Mouse (Mus musculus): ENCODE measurements around the gene Wbp1l. TPM values are rescaled to one million over a fixed set of nuclear protein-coding genes. Genes with fewer than 3 reads are reported as not detected.
A peak's percentile ranks its signal among the peaks of the same experiment; 100 is the strongest.

The Wbp1l gene
- polyA plus RNA-seq, 1 experiment from 2014 or later, result 34.5 TPM

GRCm38 (mm10) chr19:46637598-46637997 lies 38.7 kb downstream of the Wbp1l start:
- H3K9me3 ChIP-seq (replicated peaks), result no peaks in the 10 kb centered on the region
- no peak overlapping the region for H3K4me3 ChIP-seq (replicated peaks)
- peaks cover 6% of the 10 kb centered on the region; the same call in 1 of the 2 replicates for H3K36me3 ChIP-seq
- H3K4me2 ChIP-seq, result no peak overlapping the region
- H3K4me1 ChIP-seq, result peaks cover 38% of the 10 kb centered on the region
- 67% methylated on average over 6 of the region's 6 CpGs for WGBS
- no peaks in the 10 kb centered on the region for H3K27me3 ChIP-seq (replicated peaks)
- no peak overlapping the region for H3K9ac ChIP-seq (replicated peaks)
- no peak for ATAC-seq (ENCODE audit: low FRiP score)
- H3K27ac ChIP-seq (replicated peaks), result no peak overlapping the region; the same call in 1 of the 2 replicates

GRCm38 (mm10) chr19:46639053-46639452 lies 40.2 kb downstream of the Wbp1l start:
- no peaks in the 10 kb centered on the region for H3K9me3 ChIP-seq (replicated peaks)
- no peak overlapping the region for H3K9ac ChIP-seq (replicated peaks)
- H3K36me3 ChIP-seq, result peaks cover 6% of the 10 kb centered on the region; the same call in 1 of the 2 replicates
- no peak overlapping the region for H3K4me3 ChIP-seq (replicated peaks)
- H3K4me2 ChIP-seq, result no peak overlapping the region
- H3K27me3 ChIP-seq (replicated peaks), result no peaks in the 10 kb centered on the region
- peaks cover 52% of the 10 kb centered on the region for H3K4me1 ChIP-seq
- no peak for ATAC-seq (ENCODE audit: low FRiP score)
- H3K27ac ChIP-seq (replicated peaks), result no peak overlapping the region

- H3K4me1 ChIP-seq, result peaks cover 57% of the 10 kb centered on the region
- H3K27ac ChIP-seq (replicated peaks), result no peak overlapping the region
- no peak overlapping the region for H3K4me3 ChIP-seq (replicated peaks)
- no peak overlapping the region for H3K4me2 ChIP-seq
- 87% methylated on average over 14 of the region's 14 CpGs for WGBS
- H3K9ac ChIP-seq (replicated peaks), result no peak overlapping the region
- H3K9me3 ChIP-seq (replicated peaks), result no peaks in the 10 kb centered on the region
- H3K27me3 ChIP-seq (replicated peaks), result no peaks in the 10 kb centered on the region
- H3K36me3 ChIP-seq, result peaks cover 6% of the 10 kb centered on the region; the same call in 1 of the 2 replicates
- ATAC-seq (ENCODE audit: low FRiP score), result no peak
These were observed 40.6 kb downstream of the Wbp1l start for GRCm38 (mm10) chr19:46639496-46639895.

- Histone ChIP-seq H3K4me1 (peaks cover 66% of the 10 kb centered on the region), H3K27ac (replicated peaks) (peak overlapping the region; percentile 74; the same call in 1 of the 2 replicates), H3K27me3 (replicated peaks) (no peaks in the 10 kb centered on the region), H3K4me2 (no peak overlapping the region), H3K4me3 (replicated peaks) (no peak overlapping the region), H3K9ac (replicated peaks) (no peak overlapping the region), H3K36me3 (peaks cover 14% of the 10 kb centered on the region), H3K9me3 (replicated peaks) (no peaks in the 10 kb centered on the region)
- ATAC-seq (ENCODE audit: low FRiP score), result no peak
- 88% methylated on average over 8 of the region's 8 CpGs for WGBS
These were observed 41.9 kb downstream of the Wbp1l start for GRCm38 (mm10) chr19:46640780-46641179.

- H3K4me1 ChIP-seq, result peaks cover 64% of the 10 kb centered on the region
- H3K9ac ChIP-seq (replicated peaks), result no peak overlapping the region
- H3K9me3 ChIP-seq (replicated peaks), result no peaks in the 10 kb centered on the region
- no peak for ATAC-seq (ENCODE audit: low FRiP score)
- no peak overlapping the region for H3K4me2 ChIP-seq
- H3K27me3 ChIP-seq (replicated peaks), result no peaks in the 10 kb centered on the region
- peaks cover 14% of the 10 kb centered on the region for H3K36me3 ChIP-seq
- H3K4me3 ChIP-seq (replicated peaks), result no peak overlapping the region
- 62% methylated on average over 19 of the region's 19 CpGs for WGBS
- H3K27ac ChIP-seq (replicated peaks), result peak overlapping the region; percentile 74
These were observed 42.7 kb downstream of the Wbp1l start for GRCm38 (mm10) chr19:46641420-46642085.

- ATAC-seq (ENCODE audit: low FRiP score), result no peak
- peaks cover 61% of the 10 kb centered on the region for H3K4me1 ChIP-seq
- WGBS, result 58% methylated on average over 22 of the region's 22 CpGs
- peaks cover 14% of the 10 kb centered on the region for H3K36me3 ChIP-seq
- no peak overlapping the region for H3K4me3 ChIP-seq (replicated peaks)
- no peaks in the 10 kb centered on the region for H3K9me3 ChIP-seq (replicated peaks)
- no peak overlapping the region for H3K9ac ChIP-seq (replicated peaks)
- no peak overlapping the region for H3K4me2 ChIP-seq
- peak overlapping the region; percentile 74 for H3K27ac ChIP-seq (replicated peaks)
- no peaks in the 10 kb centered on the region for H3K27me3 ChIP-seq (replicated peaks)
These were observed 43.4 kb downstream of the Wbp1l start for GRCm38 (mm10) chr19:46642136-46642753.

- H3K27ac ChIP-seq (replicated peaks), result 0 out of 2 replicates have a peak overlapping the region, but pooled peaks have one; percentile 15
- no peaks in the 10 kb centered on the region for H3K9me3 ChIP-seq (replicated peaks)
- peaks cover 60% of the 10 kb centered on the region for H3K4me1 ChIP-seq
- H3K4me2 ChIP-seq, result no peak overlapping the region
- no peaks in the 10 kb centered on the region for H3K27me3 ChIP-seq (replicated peaks)
- WGBS, result 65% methylated on average over 5 of the region's 5 CpGs
- H3K36me3 ChIP-seq, result peaks cover 10% of the 10 kb centered on the region
- no peak for ATAC-seq (ENCODE audit: low FRiP score)
- no peak overlapping the region for H3K9ac ChIP-seq (replicated peaks)
- H3K4me3 ChIP-seq (replicated peaks), result no peak overlapping the region
These were observed 44.4 kb downstream of the Wbp1l start for GRCm38 (mm10) chr19:46643236-46643635.

- Histone ChIP-seq H3K27me3 (replicated peaks) (no peaks in the 10 kb centered on the region), H3K4me1 (peaks cover 60% of the 10 kb centered on the region), H3K27ac (replicated peaks) (peak overlapping the region; percentile 73), H3K9ac (replicated peaks) (no peak overlapping the region), H3K36me3 (peaks cover 7% of the 10 kb centered on the region), H3K9me3 (replicated peaks) (no peaks in the 10 kb centered on the region), H3K4me2 (no peak overlapping the region), H3K4me3 (replicated peaks) (no peak overlapping the region)
- no peak for ATAC-seq (ENCODE audit: low FRiP score)
- WGBS, result 78% methylated on average over 10 of the region's 10 CpGs
These were observed 45.5 kb downstream of the Wbp1l start for GRCm38 (mm10) chr19:46644343-46644792.

- H3K36me3 ChIP-seq, result peaks cover 7% of the 10 kb centered on the region
- no peak overlapping the region for H3K9ac ChIP-seq (replicated peaks)
- H3K9me3 ChIP-seq (replicated peaks), result no peaks in the 10 kb centered on the region
- 41% methylated on average over 12 of the region's 12 CpGs for WGBS
- H3K4me1 ChIP-seq, result peaks cover 60% of the 10 kb centered on the region
- ATAC-seq (ENCODE audit: low FRiP score), result no peak
- peak overlapping the region; percentile 73 for H3K27ac ChIP-seq (replicated peaks)
- H3K4me3 ChIP-seq (replicated peaks), result no peak overlapping the region
- H3K4me2 ChIP-seq, result no peak overlapping the region
- H3K27me3 ChIP-seq (replicated peaks), result no peaks in the 10 kb centered on the region
These were observed 46.1 kb downstream of the Wbp1l start for GRCm38 (mm10) chr19:46644793-46645602.

GRCm38 (mm10) chr19:46646041-46646481 lies 47.2 kb downstream of the Wbp1l start:
- no peak for ATAC-seq (ENCODE audit: low FRiP score)
- WGBS, result 85% methylated on average over 12 of the region's 12 CpGs
- Histone ChIP-seq H3K27ac (replicated peaks) (peak overlapping the region; percentile 73), H3K4me2 (no peak overlapping the region), H3K9ac (replicated peaks) (no peak overlapping the region), H3K9me3 (replicated peaks) (no peaks in the 10 kb centered on the region), H3K4me3 (replicated peaks) (no peak overlapping the region), H3K4me1 (peaks cover 55% of the 10 kb centered on the region), H3K36me3 (peaks cover 7% of the 10 kb centered on the region), H3K27me3 (replicated peaks) (no peaks in the 10 kb centered on the region)

GRCm38 (mm10) chr19:46647254-46647653 lies 48.4 kb downstream of the Wbp1l start:
- no peak overlapping the region for H3K4me2 ChIP-seq
- ATAC-seq (ENCODE audit: low FRiP score), result no peak
- no peak overlapping the region for H3K4me3 ChIP-seq (replicated peaks)
- 79% methylated on average over 3 of the region's 3 CpGs for WGBS
- no peak overlapping the region for H3K27ac ChIP-seq (replicated peaks)
- H3K4me1 ChIP-seq, result peaks cover 43% of the 10 kb centered on the region
- H3K27me3 ChIP-seq (replicated peaks), result no peaks in the 10 kb centered on the region
- H3K9me3 ChIP-seq (replicated peaks), result no peaks in the 10 kb centered on the region
- no peak overlapping the region for H3K9ac ChIP-seq (replicated peaks)
- peaks cover 13% of the 10 kb centered on the region for H3K36me3 ChIP-seq
